Mouse (Mus musculus) left cerebral cortex, postnatal 4 days (tissue): ENCODE data around the gene Gm10392. TPM values are rescaled to one million over a fixed set of nuclear protein-coding genes. Genes with fewer than 3 reads are reported as not detected.
"Not testable (repeated sequence)": the region's sequence is repeated elsewhere in the genome, so short reads cannot be mapped to it uniquely, and the experiment has no call there.

Source experiments
- DNase-seq: peaks from one replicate; pipeline ENCODE4 v3.0.0-alpha.2; 2022
- intact Hi-C: fragments of 180-260 bp; cut with DNase I; formaldehyde crosslinking; loops from one replicate; pipeline ENCODE4 v1.15.1; 2025
- total RNA-seq, 2 experiments: library from RNA; stranded (reverse); gene quantifications; 2 replicates each; pipeline ENCODE4 v1.2.3; 2021

The Gm10392 gene
- total RNA-seq, result not detected

GRCm38 (mm10) chr11:77519043-77519442 is at the start of gene Gm10392:
TSS of gene Gm10392 (minus strand) at chr11:77519198.
- intact Hi-C loops, result no loop called here
- no peak for DNase-seq

- DNase-seq, result no peak
- intact Hi-C loops, result no loop called here
Observed at GRCm38 (mm10) chr11:77545261-77545660, 26.3 kb upstream of the Gm10392 start.

GRCm38 (mm10) chr11:77532202-77532846 is 13.3 kb upstream of the Gm10392 start:
- intact Hi-C loops, result no loop called here
- no peak for DNase-seq

GRCm38 (mm10) chr11:77530862-77531261 is 11.9 kb upstream of the Gm10392 start:
- intact Hi-C loops, result no loop called here
- no peak for DNase-seq

GRCm38 (mm10) chr11:77529644-77530043 is 10.6 kb upstream of the Gm10392 start:
- no peak for DNase-seq
- intact Hi-C loops, result no loop called here

- DNase-seq, intact Hi-C loops: not testable (repeated sequence)
Observed at GRCm38 (mm10) chr11:77528420-77528819, 9.4 kb upstream of the Gm10392 start.

- no peak for DNase-seq
- intact Hi-C loops, result no loop called here
Observed at GRCm38 (mm10) chr11:77525804-77526486, 6.9 kb upstream of the Gm10392 start.

- intact Hi-C loops, result no loop called here
- DNase-seq, result no peak
Observed at GRCm38 (mm10) chr11:77520601-77521529, 1.9 kb upstream of the Gm10392 start.

GRCm38 (mm10) chr11:77518051-77518798 is 773 bp downstream of the Gm10392 start:
- intact Hi-C loops, result no loop called here
- no peak for DNase-seq

- no peak for DNase-seq
- intact Hi-C loops, result no loop called here
Observed at GRCm38 (mm10) chr11:77516553-77517425, 2.2 kb downstream of the Gm10392 start.

- intact Hi-C loops, result no loop called here
- no peak for DNase-seq
Observed at GRCm38 (mm10) chr11:77515637-77516552, 3.1 kb downstream of the Gm10392 start, which contains the start of gene Trp53i13. TSS of gene Trp53i13 (minus strand) at chr11:77515980.

- intact Hi-C loops, result no loop called here
- DNase-seq, result peak; percentile 74
Observed at GRCm38 (mm10) chr11:77514832-77515636, 4.0 kb downstream of the Gm10392 start, which contains the start of gene Abhd15. TSS of gene Abhd15 (plus strand) at chr11:77515121.

GRCm38 (mm10) chr11:77514281-77514831 is 4.6 kb downstream of the Gm10392 start:
- intact Hi-C loops, result no loop called here
- no peak for DNase-seq

- intact Hi-C loops, result no loop called here
- DNase-seq, result no peak
Observed at GRCm38 (mm10) chr11:77513811-77514170, 5.2 kb downstream of the Gm10392 start.

GRCm38 (mm10) chr11:77512891-77513810 is 5.8 kb downstream of the Gm10392 start:
- DNase-seq, result peak; percentile 88
- intact Hi-C loops, result no loop called here

GRCm38 (mm10) chr11:77511336-77511735 is 7.7 kb downstream of the Gm10392 start:
- DNase-seq, result no peak
- intact Hi-C loops, result no loop called here
